29 mouse cellular contexts compared by ENCODE assay signal in genomic region chr15:75314421-75314820, GRCm38 (mm10). TPM values are rescaled to one million over a fixed set of nuclear protein-coding genes. Genes with fewer than 3 reads are reported as not detected.
"Had no signal": no experiment of that assay in that cellular context is flagged by ENCODE, and none has a peak within 500 bp of the region (broad histone marks: within the 10 kb centered on the region; RNA-seq: fewer than 3 reads in every experiment).

No protein-coding gene starts in this region.

- H3K36me3 ChIP-seq: heart, embryonic 13.5 days; heart, embryonic 15.5 days; hindbrain, embryonic 10.5 days; hindbrain, embryonic 12.5 days; intestine, embryonic 15.5 days; limb, embryonic 10.5 days; limb, embryonic 12.5 days; liver, embryonic 12.5 days had no signal

- H3K27me3 ChIP-seq: heart, embryonic 13.5 days; heart, embryonic 15.5 days; hindbrain, embryonic 12.5 days; intestine, embryonic 15.5 days; limb, embryonic 12.5 days; liver, embryonic 12.5 days had no signal

- H3K9ac ChIP-seq: heart, embryonic 13.5 days; heart, embryonic 15.5 days; hindbrain, embryonic 12.5 days; hindbrain, embryonic 14.5 days; intestine, embryonic 15.5 days; limb, embryonic 12.5 days; liver, embryonic 12.5 days; liver, embryonic 14.5 days had no signal

- H3K4me1 ChIP-seq: heart, embryonic 13.5 days; heart, embryonic 15.5 days; hindbrain, embryonic 10.5 days; hindbrain, embryonic 12.5 days; intestine, embryonic 15.5 days; limb, embryonic 10.5 days; limb, embryonic 12.5 days; liver, embryonic 12.5 days had no signal

- H3K27ac ChIP-seq: gastrocnemius, adult 2 months; heart, adult 2 months; heart, embryonic 13.5 days; heart, embryonic 15.5 days; hindbrain, embryonic 10.5 days; hindbrain, embryonic 12.5 days; hindbrain, embryonic 14.5 days; intestine, embryonic 15.5 days; kidney, postnatal 0 days; layer of hippocampus, adult 2 months; left cerebral cortex, adult 2 months; limb, embryonic 10.5 days; limb, embryonic 12.5 days; liver, embryonic 12.5 days; liver, embryonic 14.5 days had no signal

- ATAC-seq: forebrain, embryonic 16.5 days; hindbrain, embryonic 16.5 days; inflammation-experienced regulatory T-cells, adult 6 months; intestine, embryonic 15.5 days; intestine, postnatal 0 days; liver, embryonic 12.5 days had no signal

- H3K4me3 ChIP-seq: gastrocnemius, adult 2 months; heart, adult 2 months; heart, embryonic 13.5 days; heart, embryonic 15.5 days; hindbrain, embryonic 10.5 days; hindbrain, embryonic 12.5 days; intestine, embryonic 15.5 days; layer of hippocampus, adult 2 months; left cerebral cortex, adult 2 months; limb, embryonic 10.5 days; limb, embryonic 12.5 days; liver, embryonic 12.5 days had no signal

- DNase-seq: gastrocnemius, adult 2 months; gastrocnemius, postnatal 10 days; gastrocnemius, postnatal 25 days; heart, adult 2 months; heart, postnatal 4 days; kidney, postnatal 4 days; liver had no signal

- H3K4me2 ChIP-seq: heart, embryonic 11.5 days; heart, embryonic 13.5 days; heart, embryonic 15.5 days; hindbrain, embryonic 12.5 days; hindbrain, embryonic 14.5 days; intestine, embryonic 15.5 days; limb, embryonic 12.5 days; liver, embryonic 12.5 days had no signal

- H3K9me3 ChIP-seq: hindbrain, embryonic 12.5 days; intestine, embryonic 15.5 days; limb, embryonic 10.5 days; limb, embryonic 12.5 days had no signal

RNA-seq across cellular contexts. Expression of gene Ly6f, which starts 46.2 kb away (rescaled TPM):
- polyA plus RNA-seq: forebrain, embryonic 16.5 days; frontal cortex, adult 2 months; heart, adult 2 months; heart, embryonic 11.5 days; heart, embryonic 13.5 days; heart, embryonic 15.5 days; heart, postnatal 0 days; hindbrain, embryonic 10.5 days; hindbrain, embryonic 12.5 days; hindbrain, embryonic 14.5 days; hindbrain, embryonic 16.5 days; inflammation-experienced regulatory T-cells, adult 6 months; limb, embryonic 12.5 days; limb, embryonic 14.5 days; liver, embryonic 14.5 days; liver, embryonic 16.5 days had no signal
